Mouse (Mus musculus) CD4-positive helper T cell, adult 2 months (primary cell): ENCODE measurements around the gene Rragb.

Experiments used
- DNase-seq: peaks from one replicate; pipeline ENCODE4 v3.0.0-alpha.2; 2012; ENCODE audit warnings: low read depth, missing footprints, low spot score

The Rragb gene

DNA sequence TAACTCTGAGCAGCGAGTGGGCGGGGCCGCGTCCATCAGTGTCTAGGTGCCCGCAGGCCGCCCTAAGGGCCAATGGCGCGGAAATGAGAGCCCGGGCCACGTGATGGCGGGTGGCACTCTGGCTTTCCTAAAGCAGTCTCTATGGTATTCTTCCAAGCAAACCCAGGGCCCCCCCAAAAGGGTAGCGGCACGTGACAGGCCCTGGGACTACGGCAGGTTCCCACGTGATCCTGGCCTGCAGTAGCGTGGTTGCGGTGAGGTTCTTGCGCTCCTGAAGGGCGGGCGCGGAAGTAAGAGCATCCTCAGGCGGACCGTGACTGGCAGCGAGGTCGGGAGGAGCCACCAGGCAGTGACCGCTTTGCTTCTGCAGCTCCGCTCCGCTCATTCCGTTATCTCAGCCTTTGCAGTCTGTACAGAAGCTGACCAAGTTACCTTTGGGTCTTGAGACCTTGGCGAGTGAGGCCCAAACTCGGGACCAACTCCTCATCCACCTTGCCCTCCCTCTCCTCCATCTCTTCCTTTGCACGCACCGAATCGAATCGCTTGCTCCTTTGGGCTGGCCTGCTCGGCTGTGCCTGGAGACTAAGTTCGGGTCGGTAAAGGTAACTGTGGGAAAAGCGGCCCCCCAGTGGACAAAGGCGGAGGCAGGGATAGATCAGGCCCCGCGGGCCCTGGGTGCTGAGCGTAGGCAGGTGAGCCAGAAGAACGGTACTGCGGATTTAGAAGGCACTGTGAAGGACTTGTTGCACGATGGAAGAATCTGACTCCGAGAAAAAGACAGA is at the start of gene Rragb:
Rragb (plus strand) TSS at position 248 of the 782 bp plus-strand sequence.
- peak; percentile 87 for DNase-seq

DNA sequence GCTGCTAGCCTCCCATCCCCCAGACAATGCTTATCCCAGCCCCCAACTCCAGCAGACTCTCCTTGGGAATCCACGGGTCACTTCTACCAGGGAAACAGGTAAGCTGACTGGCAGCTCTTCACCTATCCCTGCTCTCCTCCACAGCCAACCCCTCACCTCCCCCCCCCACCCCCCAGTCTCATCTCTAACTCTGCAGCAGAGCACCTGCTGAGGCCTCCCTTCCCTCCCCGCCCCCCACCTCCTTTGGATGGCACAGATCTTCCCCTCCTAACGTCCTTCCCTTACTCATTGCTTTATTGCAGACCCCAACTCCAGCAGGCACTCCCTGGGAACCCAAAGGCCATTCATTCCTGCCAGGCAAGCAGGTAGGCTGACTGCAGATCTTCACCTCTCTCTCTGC is 21.3 kb upstream of the Rragb start, which contains the start of gene Foxr2:
Foxr2 (plus strand) TSS at position 301 of the 400 bp plus-strand sequence.
- DNase-seq = no peak

GRCm38 (mm10) chrX:153119013-153119412 is 20.8 kb upstream of the Rragb start:
- no peak for DNase-seq

- no peak for DNase-seq
These were observed 2.9 kb downstream of the Rragb start for GRCm38 (mm10) chrX:153142656-153143055.

GRCm38 (mm10) chrX:153151766-153152165 is 12.0 kb downstream of the Rragb start:
- DNase-seq = no peak

DNA sequence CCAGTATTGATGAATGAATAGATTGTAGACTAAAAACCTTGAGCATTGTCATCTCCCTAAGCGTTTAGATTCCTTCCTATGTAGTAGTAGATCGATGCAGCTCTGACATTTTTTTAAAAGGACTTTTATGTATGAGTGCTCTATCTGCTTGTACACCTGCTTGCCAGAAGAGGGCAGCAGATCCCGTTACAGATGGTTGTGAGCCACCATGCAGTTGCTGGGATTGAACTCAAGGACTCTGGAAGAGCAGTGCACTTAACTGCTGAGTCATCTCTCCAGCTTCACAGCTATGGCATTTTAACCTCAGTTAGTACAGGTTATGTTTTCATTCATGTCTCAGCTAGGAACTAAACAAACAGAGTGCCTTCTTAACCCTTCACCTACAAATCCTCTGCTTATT is 15.5 kb downstream of the Rragb start:
- peak; percentile 47 for DNase-seq

GRCm38 (mm10) chrX:153174786-153175185 is 35.0 kb downstream of the Rragb start:
- peak; percentile 16 for DNase-seq

GRCm38 (mm10) chrX:153182221-153182620 is 42.4 kb downstream of the Rragb start:
- DNase-seq = no peak

- peak; percentile 7 for DNase-seq
These were observed 59.4 kb downstream of the Rragb start for GRCm38 (mm10) chrX:153199185-153199584.

- DNase-seq = no peak
These were observed 71.3 kb downstream of the Rragb start for GRCm38 (mm10) chrX:153211101-153211500.
